Mouse (Mus musculus): Measurements from ENCODE around the gene Rars2.
A peak's percentile ranks its signal among the peaks of the same experiment; 100 is the strongest.

DNA sequence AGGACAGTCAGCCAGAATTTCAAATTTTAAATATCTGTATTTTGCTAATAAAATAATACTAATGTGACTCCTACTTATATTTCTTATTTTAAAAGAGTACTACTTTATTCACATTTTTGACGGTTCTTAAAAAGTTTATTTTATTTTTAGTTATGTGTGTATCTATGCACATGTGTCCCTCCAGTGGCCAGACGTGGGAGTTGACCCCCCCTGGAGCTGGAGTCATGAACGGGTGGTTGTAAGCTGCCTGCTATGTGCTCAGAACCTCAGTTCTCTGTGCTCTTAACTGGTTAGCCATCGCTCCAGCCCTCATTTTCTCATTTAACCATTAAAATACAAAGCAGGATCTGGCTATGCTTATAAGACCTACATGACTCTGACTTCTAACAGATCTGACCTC is 88.3 kb downstream of the Rars2 start:
- TF ChIP-seq CTCF (IDR thresholded peaks at IDR 0.05 in 2 of 3, conservative IDR thresholded peaks at IDR 0.05 in 1 of 3; ENCODE audit: control insufficient read depth in 1 of 3, insufficient read depth in 1 of 3, low read depth in 2 of 3, low read length in 3 of 3, poor library complexity in 1 of 3, severe bottlenecking in 1 of 3) (peak in 1 of 3 experiments; percentile 13; a peak in 1 of 6 replicates), POLR2A (IDR thresholded peaks at IDR 0.05; ENCODE audit: control insufficient read depth in 1 of 2, insufficient read depth in 1 of 2, low read depth in 1 of 2, low read length in 2 of 2, poor library complexity in 1 of 2) (no peak), POLR2AphosphoS2 (IDR thresholded peaks at IDR 0.05; ENCODE audit: low read length) (no peak), TCF12 (IDR thresholded peaks at IDR 0.05; ENCODE audit: low read depth, low read length) (no peak), USF1 (IDR thresholded peaks at IDR 0.05; ENCODE audit: low read depth, low read length) (no peak), GABPA (IDR thresholded peaks at IDR 0.05; ENCODE audit: low read depth, low read length) (no peak), MAZ (IDR thresholded peaks at IDR 0.05; ENCODE audit: low read depth, low read length) (no peak), GATA1 (IDR thresholded peaks at IDR 0.05; ENCODE audit: low read depth, low read length) (no peak), CHD2 (IDR thresholded peaks at IDR 0.05; ENCODE audit: low read length) (no peak), HCFC1 (IDR thresholded peaks at IDR 0.05; ENCODE audit: low read depth, low read length) (no peak), E2F4 (IDR thresholded peaks at IDR 0.05; ENCODE audit: borderline replicate concordance, low read depth, low read length) (no peak), MAFK (IDR thresholded peaks at IDR 0.05; ENCODE audit: borderline replicate concordance, low read depth, low read length) (no peak), ZMIZ1 (IDR thresholded peaks at IDR 0.05; ENCODE audit: low read depth, low read length) (no peak)

Measured in MEL (cell line).